Mouse (Mus musculus): ENCODE measurements at regions not wholly inside any gene's neighbourhood (a gene's known extent, or its start where the extent isn't known, plus 50 kb on each side); places are given as distances from the start of the nearest gene placed in this dataset.

DNA sequence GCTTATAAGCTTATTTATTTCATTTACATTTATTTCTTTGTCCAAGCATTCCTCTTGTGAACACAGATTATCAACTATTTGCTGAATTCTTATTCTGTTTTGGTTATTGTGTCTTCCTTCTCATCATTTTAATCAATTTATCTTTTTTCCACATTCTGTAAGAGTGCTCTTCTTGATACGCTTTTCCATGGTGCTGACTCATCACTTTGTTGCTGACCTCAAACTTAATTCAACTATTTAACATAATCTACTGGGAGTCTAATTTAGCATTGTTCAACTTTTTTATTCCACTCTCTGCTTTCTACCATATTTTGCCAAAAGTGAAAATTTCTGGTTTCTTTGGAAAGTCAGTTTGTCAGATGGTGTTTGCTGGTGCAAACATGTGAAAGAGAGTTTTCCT lies 139.7 kb upstream of the Ngly1 start:
- TF ChIP-seq POLR2A (IDR thresholded peaks at IDR 0.05; ENCODE audit: insufficient read depth, low read length) (no peak), EP300 (IDR thresholded peaks at IDR 0.05; ENCODE audit: insufficient read depth, low read depth, low read length) (no peak)
